Mouse (Mus musculus): ENCODE data around the gene Wwp2. TPM values are rescaled to one million over a fixed set of nuclear protein-coding genes. Genes with fewer than 3 reads are reported as not detected.

Wwp2 gene
- polyA plus RNA-seq, 1 experiment: 59.8 TPM

GRCm38 (mm10) chr8:107599691-107600090 is 163.5 kb downstream of the Wwp2 start:
- no peaks in the 10 kb centered on the region for H3K36me3 ChIP-seq (ENCODE audit: control insufficient read depth, insufficient read depth)
- peaks cover 22% of the 10 kb centered on the region for H3K27me3 ChIP-seq (ENCODE audit: control insufficient read depth, insufficient read depth, insufficient read length)
- H3K79me2 ChIP-seq (ENCODE audit: control insufficient read depth, insufficient read depth): no peaks in the 10 kb centered on the region

GRCm38 (mm10) chr8:107603026-107603425 is 166.9 kb downstream of the Wwp2 start:
- no peak overlapping the region for H3ac ChIP-seq (ENCODE audit: control insufficient read depth, insufficient read length)
- no peaks in the 10 kb centered on the region for H3K79me2 ChIP-seq (ENCODE audit: control insufficient read depth, insufficient read depth)
- H3K4me2 ChIP-seq (ENCODE audit: low read depth): no peak overlapping the region
- TF ChIP-seq E2F4 (IDR thresholded peaks at IDR 0.05; ENCODE audit: insufficient read depth) (no peak), TCF12 (IDR thresholded peaks at IDR 0.05; ENCODE audit: insufficient read depth, poor library complexity, severe bottlenecking) (no peak), TCF3 (IDR thresholded peaks at IDR 0.05; ENCODE audit: insufficient read length, low read depth) (no peak), USF1 (IDR thresholded peaks at IDR 0.05; ENCODE audit: low read depth) (no peak), POLR2A (IDR thresholded peaks at IDR 0.05; ENCODE audit: insufficient read length, low read depth) (no peak), CEBPB (IDR thresholded peaks at IDR 0.05; ENCODE audit: insufficient read depth, poor library complexity, severe bottlenecking) (no peak), MAX (IDR thresholded peaks at IDR 0.05; ENCODE audit: low read depth) (no peak), MYOG (IDR thresholded peaks at IDR 0.05; ENCODE audit: control insufficient read depth in 1 of 3, insufficient read depth in 1 of 3, insufficient read length in 2 of 3, low read depth in 2 of 3) (no peak), MYOD1 (IDR thresholded peaks at IDR 0.05; ENCODE audit: control insufficient read depth in 1 of 3, insufficient read length in 2 of 3, low read depth in 2 of 3) (no peak), REST (IDR thresholded peaks at IDR 0.05; ENCODE audit: insufficient read depth, insufficient read length) (no peak), SRF (IDR thresholded peaks at IDR 0.05; ENCODE audit: control insufficient read depth, insufficient read length, low read depth) (no peak), POLR2AphosphoS2 (IDR thresholded peaks at IDR 0.05; ENCODE audit: insufficient read length, low read depth) (no peak)
- H3K4me3 ChIP-seq: no peak overlapping the region
- peaks cover 39% of the 10 kb centered on the region for H3K27me3 ChIP-seq (ENCODE audit: control insufficient read depth, insufficient read depth, insufficient read length)
- H3K36me3 ChIP-seq (ENCODE audit: control insufficient read depth, insufficient read depth): no peaks in the 10 kb centered on the region

More at GRCm38 (mm10) chr8:107599691-107600090, 163.5 kb downstream of the Wwp2 start:
- H3ac ChIP-seq (ENCODE audit: control insufficient read depth, insufficient read length): no peak overlapping the region
- TF ChIP-seq POLR2A (IDR thresholded peaks at IDR 0.05; ENCODE audit: insufficient read length, low read depth) (no peak), SRF (IDR thresholded peaks at IDR 0.05; ENCODE audit: control insufficient read depth, insufficient read length, low read depth) (no peak)
- H3K4me3 ChIP-seq: no peak overlapping the region
- no peak overlapping the region for H3K4me2 ChIP-seq (ENCODE audit: low read depth)

Other genes with a start within 250 kb of the Wwp2 start
- gene Nfat5, start 142.9 kb upstream of the Wwp2 start, polyA plus RNA-seq (2012; fragmentation: generic; extraction: Trizol): 5.6 TPM
- gene Nqo1, start 33.2 kb upstream of the Wwp2 start, polyA plus RNA-seq (2012; fragmentation: generic; extraction: Trizol): 11.6 TPM
- gene Nob1, start 11.3 kb upstream of the Wwp2 start, polyA plus RNA-seq (2012; fragmentation: generic; extraction: Trizol): 61.4 TPM
- 187 TPM for gene Psmd7, start 152.1 kb downstream of the Wwp2 start, polyA plus RNA-seq (2012; fragmentation: generic; extraction: Trizol)

Measured in myocyte (in vitro differentiated cells).